Mouse (Mus musculus) kidney, adult 11 months (tissue): Measurements from ENCODE around the gene Ublcp1.

Experiments used
- DNase-seq: peaks from one replicate; pipeline ENCODE4 v3.0.0; 2022

Gene Ublcp1

DNA sequence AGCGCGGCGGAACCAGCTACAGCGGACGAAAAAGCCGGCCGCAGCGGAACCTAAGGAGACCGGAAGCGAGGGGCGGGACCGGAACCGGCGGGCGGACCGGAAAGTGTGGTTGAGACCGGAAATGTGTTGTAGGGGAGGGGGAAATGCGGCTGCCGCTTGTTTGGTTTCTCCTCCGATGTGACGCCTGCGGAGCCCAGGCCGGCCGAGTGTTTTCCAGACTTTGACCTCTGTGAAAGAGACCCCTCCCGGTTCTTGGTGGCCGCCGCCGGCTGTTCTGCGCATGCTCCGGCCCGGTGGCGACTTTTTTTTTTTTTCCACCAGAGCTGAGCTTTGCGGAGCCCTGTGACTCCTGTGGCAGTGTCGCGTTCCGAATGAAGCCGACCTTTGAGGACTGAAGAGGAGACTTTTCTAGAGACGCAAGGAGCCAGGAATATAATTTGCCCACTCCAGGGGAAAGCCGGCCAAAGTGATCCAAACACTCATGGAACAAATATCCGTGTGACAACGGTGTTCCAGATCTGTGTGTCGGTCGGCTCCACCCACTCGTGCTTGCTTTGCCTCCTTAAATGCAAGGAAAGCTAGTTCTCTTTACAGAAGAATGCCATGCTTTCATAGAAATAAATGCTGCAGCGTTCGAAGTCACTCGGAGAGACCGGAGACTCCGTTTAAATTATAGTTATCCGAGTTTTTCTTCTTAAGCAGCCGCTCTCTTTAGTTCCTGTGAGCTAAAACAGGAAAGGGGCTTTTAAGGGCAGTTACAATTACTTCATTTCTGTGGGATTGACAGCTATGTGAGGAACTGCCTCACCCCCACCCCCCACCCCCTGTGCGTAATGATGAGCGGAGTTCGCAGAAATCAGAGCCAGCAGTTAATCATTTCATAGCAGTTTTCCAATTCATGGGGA is at the start of gene Ublcp1:
Gene Ublcp1, minus strand, starts transcription at position 67 of the 905 bp plus-strand sequence.
- peak; percentile 95 for DNase-seq

DNA sequence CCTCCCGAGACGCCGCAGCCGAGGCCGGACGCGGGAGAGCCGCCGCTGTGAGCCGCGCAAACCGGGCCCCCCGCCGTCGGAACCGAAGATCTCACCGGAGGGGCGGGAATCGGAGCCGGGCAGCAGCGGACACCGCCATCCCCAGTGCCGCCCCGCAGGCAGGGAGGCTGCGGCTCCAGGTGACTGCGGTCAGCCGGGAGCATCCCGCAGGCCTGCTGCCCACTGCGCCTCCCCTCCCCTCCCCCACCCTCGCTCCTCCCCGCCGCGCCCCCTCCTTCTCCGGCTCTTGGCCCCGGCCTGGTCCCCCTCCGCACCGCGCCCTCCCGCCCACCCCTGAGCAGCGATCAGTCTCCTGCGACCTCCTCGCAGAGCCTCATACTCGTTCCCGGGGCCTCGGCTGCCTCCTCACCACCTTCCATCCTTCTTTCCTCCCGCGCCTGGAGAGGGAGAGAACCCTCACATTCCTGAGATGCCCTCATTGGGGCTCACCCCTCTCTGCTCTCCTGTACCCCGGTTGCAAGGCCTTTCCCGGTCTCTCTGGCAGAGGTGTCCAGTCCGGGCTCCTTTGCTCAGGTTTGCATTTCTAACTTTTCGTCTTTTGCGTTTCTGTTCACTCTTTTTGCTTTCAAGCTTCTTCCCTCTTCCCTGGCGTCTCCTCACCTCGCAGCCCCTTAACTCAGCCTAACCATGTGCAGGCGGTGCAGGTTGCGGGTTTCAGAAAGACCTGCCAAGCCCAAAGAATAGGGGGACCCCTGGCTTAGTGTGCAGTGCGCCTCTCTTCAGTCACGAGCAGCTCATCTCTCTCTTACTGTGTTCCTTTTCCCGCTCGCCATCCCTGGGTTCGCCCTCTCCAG is 49.0 kb upstream of the Ublcp1 start:
- DNase-seq = peak; percentile 23

DNA sequence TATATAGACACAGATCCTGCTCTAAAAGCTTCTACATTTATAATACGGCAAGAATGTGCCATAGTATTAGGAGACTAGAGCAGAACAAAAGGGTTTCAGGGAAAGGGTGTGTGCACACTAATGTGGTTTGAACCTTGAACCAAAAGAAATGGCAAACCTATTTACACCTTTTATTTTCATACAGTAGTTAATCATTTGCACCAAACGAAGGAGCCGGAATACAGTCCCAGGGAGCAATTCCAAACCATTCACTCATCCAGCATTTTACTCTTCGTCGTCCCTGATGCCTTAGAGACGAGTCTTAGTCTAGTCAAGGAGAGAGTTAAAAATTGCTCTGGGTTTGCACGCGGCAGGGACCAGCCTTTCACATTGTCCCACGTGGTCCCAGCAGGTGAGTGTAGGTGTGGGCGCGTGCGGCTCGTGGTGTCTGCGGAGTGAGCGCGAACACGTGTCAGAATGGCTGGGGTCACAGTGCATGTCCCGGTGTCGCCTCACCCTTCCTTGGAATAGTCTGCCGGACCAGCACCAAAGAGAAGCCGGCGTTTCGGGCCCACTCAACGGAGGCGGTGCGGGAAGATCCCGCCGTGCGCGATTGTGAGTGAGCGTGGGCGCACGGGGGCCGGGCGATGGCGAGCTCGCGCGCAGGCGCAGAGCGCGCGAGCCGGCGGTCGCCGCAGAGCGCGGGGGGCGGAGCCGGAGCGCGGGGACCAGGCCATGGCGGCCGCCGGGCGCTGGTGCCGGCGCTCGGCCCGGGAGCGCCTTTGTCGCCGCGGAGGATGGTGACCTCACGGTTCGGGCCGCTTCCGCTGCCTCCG is 48.2 kb upstream of the Ublcp1 start, which contains the start of gene Rnf145:
Gene Rnf145, plus strand, starts transcription at position 684 of the 815 bp plus-strand sequence.
- peak; percentile 83 for DNase-seq

DNA sequence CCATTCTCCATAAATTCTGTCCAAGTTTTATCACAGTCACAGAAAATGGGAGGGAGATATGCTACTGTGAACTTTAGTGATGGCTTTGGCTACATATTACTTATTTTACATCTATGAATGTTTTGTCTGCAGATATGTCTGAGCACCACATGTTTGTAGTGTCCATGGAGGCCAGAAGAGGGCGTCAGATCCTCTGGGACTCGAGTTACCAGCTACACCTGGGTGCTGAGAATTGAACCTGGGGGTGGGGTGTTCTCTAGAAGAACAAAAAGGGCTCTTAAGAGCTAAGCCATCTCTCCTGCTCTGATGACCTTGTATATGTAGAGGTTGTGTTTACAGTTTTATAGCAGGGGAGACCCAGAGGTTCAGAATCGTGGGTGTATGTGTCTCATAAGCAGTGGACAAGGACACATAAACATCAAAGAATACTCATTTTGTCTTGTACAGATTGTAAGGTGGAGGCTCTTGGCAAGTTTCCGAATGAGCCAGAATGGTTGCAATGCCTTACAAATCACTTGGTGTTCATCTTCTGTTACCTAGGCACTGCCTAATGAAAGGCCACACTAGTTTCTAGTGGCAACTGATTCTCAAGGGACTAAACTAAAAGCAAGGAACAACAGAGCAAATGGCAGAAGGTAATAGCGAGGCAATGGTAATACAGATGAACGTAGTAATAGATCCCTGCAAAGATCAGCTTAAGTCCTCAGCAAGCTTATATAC is 47.4 kb upstream of the Ublcp1 start:
- DNase-seq = no peak

DNA sequence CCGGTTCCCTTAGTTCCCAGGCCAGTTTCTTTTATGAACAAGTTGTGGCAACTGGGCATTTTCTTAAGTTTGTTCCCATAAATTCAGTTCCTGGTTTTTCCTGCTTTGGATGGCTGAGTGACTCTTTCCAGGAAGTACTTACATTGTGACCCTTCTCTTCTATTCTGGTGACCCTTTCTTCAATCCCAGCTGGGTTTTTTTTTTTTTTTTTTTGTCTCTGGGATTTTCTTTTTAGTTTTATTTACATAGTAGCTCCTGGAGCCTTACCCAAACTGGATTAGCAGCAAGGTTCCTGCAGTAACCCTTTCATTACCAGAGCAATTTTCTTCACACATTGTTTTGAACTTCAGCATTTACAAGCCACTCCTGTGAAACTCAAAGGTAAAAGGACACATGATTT is 46.1 kb upstream of the Ublcp1 start:
- DNase-seq = no peak

DNA sequence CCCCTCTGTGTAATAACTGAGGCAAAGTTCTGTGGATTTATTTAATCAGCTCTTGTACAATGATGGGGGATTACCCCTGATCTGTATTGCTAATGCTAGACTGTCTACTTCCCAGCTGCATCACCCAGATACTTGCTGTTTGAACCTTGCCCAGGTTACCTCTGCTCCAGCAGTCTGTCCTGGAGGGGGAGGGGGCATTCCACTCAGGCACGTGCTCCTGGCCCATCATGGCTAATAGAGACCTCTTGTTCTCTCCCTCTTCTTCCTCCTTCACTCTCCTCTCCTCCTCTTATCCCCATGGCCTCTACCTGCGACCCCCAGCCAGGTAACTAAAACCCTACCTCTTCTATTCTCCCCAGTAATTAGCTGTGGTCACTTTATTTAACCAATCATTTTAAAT is 44.4 kb upstream of the Ublcp1 start:
- peak; percentile 73 for DNase-seq

DNA sequence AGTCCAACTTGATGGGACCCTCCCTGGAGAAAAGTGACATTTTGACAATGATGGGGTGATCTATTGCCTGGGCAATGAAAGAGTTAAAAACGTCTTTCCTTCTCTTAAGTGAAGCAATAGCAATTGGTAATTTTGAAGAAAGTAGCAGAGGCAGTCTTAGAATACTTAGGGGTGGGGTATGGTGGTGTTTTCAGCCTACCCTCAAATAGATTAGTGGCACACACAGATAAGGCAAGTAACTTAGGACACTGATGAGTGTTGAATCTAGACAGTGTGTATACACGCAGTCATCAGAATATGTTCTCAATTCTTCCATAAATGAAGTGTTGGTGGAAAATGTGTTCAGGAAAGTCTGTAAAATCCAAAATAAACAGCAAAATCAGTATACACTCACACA is 42.7 kb upstream of the Ublcp1 start:
- DNase-seq = no peak

DNA sequence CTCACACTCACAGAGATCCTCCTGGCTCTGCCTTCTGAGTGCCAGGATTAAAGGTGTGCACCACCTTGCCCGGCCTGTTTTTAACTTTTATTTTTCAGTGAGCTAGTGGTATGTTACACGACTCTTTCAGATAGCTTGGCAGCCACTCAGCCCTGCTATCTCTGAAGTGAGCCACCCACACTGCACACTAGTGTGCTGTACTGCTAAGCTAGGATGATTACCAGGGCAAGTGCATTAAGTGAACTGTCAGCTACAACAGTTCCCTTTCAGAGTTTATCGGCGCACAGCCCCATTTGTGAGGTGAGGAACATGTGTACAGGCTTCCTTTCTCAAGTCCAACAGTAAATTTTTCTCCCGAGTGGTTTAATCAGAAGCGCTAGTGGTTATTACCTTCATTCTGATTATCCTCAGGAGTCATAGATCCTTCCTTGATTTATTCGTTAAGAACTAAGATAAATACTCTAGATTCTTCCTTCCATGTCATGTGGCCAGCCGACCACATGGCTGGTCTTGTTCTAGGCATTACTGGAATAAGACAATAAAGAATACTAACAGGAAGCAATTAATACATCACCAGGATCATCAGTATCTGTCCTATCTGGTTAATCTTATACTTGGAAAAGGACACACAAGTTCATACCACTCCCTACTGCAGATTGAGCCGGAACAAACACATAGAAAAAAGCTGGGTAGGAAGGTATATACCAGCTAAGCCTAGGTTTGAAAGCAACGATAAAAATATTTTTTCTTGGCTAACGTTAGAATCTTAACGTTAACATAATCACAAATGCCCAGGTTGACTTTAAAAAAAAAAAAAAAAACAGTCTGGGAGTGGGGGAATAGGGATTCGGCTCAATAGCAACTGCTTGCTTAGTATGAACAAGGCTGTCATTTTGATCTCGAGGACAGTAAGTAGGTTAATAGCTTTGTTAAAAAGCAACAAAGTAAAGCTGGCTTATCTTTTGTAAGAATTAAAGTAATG is 42.0 kb upstream of the Ublcp1 start:
- DNase-seq = no peak

DNA sequence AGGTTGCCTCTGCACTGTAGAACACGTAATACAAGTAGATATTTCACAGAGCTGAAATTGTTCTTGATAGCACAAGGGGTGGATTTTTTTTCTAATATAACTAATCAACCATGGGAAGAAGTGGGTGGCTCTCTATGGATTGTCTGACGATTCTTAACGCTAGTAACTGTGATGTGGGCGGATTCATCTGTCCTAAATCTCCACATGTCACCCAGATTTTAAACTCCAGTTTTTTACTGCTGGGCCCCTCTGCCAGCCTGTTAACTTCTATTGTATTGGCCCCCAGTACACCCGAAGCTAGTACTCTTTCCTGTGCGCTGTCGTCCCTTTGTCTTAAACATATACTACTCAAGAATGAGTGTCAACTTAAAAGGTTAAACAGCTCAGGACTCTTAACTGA is 40.1 kb upstream of the Ublcp1 start:
- no peak for DNase-seq

DNA sequence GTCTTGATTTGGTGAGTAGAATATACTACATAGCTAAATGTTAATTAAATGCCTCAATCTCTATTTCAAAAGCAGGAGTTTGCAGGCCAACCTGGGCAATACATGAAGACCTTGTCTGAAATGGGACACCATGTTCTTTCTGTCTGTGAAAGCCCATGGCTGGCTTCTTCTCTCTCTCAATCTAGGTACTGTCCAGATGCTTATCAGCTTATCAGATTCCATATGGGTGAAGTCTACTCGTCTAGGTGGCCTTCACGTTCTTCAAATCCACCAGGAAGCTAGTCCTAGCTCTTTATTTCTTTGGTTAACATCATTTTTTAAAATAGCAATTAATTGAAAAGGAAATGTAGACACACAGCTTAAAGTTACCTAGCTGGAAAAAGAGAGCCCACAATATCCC is 39.6 kb upstream of the Ublcp1 start:
- DNase-seq = no peak

DNA sequence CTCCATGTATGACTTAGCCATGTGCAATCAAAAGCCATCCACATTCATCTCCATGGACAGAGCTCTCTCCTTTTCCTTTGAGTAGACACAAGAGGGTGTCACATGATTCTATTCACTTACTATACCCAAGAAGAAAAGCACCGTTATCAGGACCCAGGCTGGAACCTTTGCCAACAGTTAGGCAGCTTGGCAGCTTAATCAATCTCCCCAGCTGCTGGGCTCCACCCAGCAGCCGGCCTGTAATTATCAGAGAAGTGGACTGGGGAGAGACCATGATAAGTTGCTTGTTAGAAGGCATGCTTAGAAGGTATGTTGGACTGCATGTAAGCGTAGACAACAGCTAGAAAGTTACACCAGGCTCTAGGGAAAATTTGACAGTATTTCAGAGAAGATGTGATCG is 38.6 kb upstream of the Ublcp1 start:
- no peak for DNase-seq

DNA sequence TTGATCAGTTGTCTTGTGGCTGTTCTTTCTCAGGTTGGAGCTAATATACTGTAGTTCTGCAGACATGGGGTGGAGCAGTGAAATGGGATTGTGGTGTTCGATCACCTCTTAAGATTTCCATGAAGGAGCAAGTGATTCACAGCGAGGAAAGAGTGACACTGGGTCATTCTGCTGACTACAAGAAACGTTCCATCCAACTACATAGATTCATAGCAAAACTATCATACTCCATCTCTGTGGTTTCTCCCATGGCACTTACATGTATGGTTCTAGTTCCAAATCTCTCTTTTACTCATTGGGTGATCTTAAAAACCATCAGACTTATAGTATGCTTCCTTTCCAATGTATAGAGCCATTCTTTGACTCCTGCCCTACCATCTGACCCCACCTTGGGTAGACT is 34.5 kb upstream of the Ublcp1 start:
- no peak for DNase-seq

DNA sequence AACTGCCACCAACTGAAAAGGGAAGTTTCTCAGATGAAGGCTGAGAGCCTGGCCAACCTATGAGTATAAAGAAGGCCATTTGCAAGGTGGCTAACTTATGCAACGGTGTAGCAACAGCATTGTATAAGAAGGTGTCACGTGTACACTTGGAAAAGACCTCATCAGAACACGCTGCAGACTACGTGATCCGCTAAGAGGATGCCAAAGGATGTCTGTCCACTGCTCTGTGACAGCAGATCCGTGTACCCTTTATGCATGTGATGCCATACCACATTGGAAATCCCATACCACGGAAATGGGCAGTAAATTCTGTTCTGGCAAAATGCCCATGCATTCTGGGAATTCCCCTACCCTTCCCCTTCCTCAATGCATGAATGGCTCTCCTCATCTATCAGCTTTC is 33.8 kb upstream of the Ublcp1 start:
- DNase-seq = no peak

DNA sequence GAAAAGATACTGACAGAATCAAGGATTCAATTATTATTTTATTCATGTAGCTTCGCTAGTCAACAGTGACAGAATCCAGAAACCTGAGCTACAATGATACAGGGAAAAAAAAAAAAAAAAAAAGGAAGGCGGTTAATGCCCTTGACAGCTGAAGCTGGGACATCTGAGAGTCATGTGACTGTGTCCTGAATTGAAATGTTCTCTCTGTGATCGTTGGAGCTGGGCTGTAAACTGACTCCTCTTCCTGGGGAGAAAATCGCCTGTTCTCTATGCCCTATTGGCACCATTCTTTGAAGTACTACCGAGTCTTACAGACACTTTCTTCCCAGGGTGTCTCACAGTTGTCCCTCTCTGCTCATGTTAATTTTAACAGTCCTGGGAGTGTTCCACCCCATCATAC is 32.6 kb upstream of the Ublcp1 start:
- DNase-seq = no peak

DNA sequence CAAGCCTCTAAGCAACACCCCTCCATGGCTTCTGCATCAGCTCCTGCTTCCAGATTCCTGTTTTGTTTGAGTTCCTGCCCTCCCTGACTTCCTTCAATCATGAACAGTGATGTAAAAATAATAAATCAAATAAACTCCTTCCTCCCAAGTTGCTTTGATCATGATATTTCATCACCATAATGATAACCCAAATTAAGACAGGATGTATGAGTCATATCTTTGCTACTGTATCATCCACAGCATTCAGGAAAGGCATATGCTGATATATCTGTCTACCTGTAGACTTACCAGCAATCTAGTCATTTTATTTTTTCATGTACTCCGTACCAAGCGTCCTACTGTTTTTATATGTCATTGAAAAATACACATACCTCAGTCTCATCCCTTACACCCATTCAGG is 31.2 kb upstream of the Ublcp1 start:
- no peak for DNase-seq

DNA sequence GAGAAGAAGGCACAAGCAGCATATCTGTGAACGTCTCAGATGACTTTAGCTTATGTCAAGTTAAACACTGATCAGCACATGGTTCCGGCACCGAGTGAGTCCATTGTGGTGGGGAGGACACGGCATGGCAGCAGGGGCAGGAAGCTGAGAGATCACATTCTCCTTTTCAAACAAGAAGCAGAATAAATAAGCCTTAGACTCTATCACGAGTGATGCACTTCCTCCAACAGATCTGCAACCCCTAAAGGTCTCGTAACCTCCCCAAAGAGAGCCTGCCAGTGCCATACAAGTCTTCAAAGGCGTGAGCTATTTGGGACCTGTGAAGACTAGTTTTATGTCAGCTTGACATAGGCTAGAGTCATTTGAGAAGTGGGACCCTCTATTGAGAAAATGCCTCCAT is 30.7 kb upstream of the Ublcp1 start:
- DNase-seq = no peak

DNA sequence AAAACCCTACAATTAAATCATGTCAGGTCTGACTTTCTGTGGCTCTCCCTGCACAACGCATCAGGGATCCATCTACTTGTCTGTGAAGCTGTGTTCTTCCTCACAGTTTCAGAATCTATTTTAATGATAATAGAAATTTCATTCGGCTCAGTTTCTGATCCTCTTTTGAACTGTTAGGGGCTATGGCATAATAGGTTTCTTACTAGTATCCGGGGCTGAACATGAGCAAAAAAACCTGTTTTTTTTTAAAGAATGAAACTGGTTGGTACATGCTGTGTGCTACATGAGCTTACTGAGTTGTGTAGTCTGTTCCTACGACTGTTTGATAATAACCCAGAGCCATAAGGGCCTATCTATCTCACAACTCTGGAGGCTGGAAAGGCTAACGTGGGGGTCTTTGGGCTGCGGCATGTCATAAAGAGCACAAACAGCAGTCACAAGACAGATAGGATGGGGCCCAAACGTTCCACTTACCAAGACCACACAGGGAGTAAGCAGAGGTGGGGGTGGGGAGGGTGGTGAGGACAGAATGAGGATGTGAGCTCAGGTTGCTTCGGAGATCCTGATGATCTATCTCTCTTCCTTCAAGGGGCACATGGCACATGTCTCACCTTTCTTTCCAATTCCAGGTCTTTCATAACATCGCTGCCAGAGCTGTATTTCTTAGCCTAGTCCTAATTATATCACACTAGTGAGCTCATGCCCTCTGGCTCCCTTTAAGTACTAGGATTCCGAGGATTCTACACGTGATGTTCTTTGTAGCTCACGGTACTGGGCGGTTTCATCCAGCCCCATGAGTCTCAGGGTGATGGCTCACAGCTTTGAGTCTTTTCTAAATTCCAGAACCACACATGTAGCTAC is 28.3 kb upstream of the Ublcp1 start:
- DNase-seq = no peak

DNA sequence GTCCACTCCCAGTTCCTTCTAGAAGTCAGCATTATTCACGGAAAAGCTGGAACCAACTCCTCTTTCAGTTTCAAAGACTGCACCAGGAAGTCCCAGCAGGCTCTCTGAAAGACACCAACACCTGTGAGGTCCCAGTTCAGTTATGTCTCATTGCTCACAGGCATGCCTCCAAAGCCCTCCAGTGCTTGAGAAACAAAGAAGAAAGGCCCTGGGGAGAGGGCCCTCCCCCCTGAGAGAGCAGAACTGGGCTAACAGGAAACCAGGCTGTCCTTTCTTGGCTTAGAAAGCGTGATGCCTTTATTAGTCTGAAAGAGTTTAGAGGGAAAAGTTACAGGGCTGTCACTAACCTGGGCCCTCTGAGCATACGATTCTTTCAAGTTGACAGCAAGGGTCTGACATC is 25.9 kb upstream of the Ublcp1 start:
- peak; percentile 11 for DNase-seq

DNA sequence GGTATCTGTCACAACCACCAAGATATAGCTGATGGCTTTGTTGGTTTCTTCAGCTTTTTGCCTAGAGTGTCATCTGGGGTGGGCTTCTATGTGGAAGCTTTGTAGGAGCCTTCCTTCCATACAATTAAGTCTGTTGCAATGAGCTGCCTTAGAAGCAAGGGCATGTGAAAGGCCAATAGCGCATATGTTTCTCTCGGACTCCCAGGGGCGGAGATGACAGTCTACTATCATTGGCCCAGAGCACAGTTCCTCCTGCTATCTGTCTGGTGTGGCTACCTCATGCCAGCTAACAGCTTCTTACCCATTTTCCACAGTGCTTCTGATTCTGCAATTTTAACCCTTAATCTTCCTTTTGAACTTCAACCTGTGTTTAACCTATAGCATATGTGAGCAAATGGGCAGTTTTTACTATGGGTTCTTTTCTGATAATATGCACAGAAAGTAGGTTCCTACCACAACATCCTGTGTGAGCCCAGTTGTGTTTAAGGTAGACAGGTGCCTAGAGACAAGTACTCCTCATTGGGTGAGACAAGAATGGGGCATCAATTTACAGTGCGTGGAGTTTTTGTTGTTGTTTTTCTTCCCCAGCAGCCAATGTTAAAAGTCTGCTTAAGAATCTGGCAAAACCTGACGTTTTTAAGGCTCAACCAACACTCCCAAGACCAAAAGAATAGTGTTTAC is 24.5 kb upstream of the Ublcp1 start:
- no peak for DNase-seq
